Mouse (Mus musculus): Measurements from ENCODE around the gene Gemin7. TPM values are rescaled to one million over a fixed set of nuclear protein-coding genes. Genes with fewer than 3 reads are reported as not detected.

The Gemin7 gene
- polyA plus RNA-seq, 1 experiment from 2014 or later = 150 TPM

GRCm38 (mm10) chr7:19523757-19524419 lies 53.5 kb downstream of the Gemin7 start:
- WGBS = 2% methylated on average over 64 of the region's 64 CpGs
- peak overlapping the region; percentile 33 for H3K4me3 ChIP-seq (ENCODE audit: low read depth, low read length)
- H3K36me3 ChIP-seq (ENCODE audit: control insufficient read depth, insufficient read depth, low read length) = no peaks in the 10 kb centered on the region
- peak overlapping the region; percentile 50 for H3K9ac ChIP-seq (replicated peaks; ENCODE audit: low read depth, low read length)
- H3K9me3 ChIP-seq (ENCODE audit: control insufficient read depth, low read length) = no peaks in the 10 kb centered on the region
- H3K4me2 ChIP-seq (ENCODE audit: low read depth, low read length) = peak overlapping the region; percentile 68
- H3K4me1 ChIP-seq (ENCODE audit: control insufficient read depth, insufficient read depth, low read length) = peaks cover 18% of the 10 kb centered on the region
- ATAC-seq (ENCODE audit: low read depth) = peak; percentile 74
- no peak overlapping the region for H3K27ac ChIP-seq (ENCODE audit: low read depth, low read length)
- H3K27me3 ChIP-seq (ENCODE audit: control insufficient read depth, insufficient read depth, low read length) = peaks cover 55% of the 10 kb centered on the region

DNA sequence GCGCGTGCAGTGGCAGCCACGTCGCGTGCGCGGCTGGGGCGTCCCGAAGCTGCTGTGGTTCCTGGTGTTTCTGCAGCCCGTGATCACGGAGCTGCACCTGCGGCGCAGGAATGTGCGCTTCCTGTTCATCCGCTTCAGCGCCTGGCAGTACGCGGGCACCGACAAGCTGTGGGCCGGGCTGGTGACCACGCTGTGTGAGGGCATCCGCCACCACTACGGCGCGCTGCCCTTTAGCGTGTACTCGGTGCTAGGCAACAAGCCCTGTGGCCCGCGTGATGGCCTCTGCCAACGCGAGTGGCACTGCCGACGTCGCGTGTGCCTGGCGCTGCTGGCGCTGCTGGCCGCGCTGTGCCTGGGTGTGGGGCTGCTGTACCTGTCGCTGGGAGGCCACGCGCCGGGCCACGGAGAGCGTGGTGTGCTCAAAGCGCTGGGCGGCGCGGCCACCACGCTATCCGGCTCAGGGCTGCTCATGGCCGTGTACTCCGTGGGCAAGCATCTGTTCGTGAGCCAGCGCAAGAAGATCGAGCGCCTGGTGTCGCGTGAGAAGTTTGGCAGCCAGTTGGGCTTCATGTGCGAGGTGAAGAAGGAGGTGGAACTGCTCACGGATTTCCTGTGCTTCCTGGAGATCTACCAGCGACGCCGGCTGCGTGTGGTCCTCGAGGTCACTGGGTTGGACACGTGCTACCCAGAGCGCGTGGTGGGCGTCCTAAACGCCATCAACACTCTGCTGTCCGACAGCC lies 54.2 kb downstream of the Gemin7 start:
- peak overlapping the region; percentile 33; the same call in 1 of the 2 replicates for H3K4me3 ChIP-seq (ENCODE audit: low read depth, low read length)
- H3K4me2 ChIP-seq (ENCODE audit: low read depth, low read length) = peak overlapping the region; percentile 68
- H3K36me3 ChIP-seq (ENCODE audit: control insufficient read depth, insufficient read depth, low read length) = no peaks in the 10 kb centered on the region
- no peak overlapping the region for H3K27ac ChIP-seq (ENCODE audit: low read depth, low read length)
- H3K27me3 ChIP-seq (ENCODE audit: control insufficient read depth, insufficient read depth, low read length) = peaks cover 60% of the 10 kb centered on the region
- no peaks in the 10 kb centered on the region for H3K9me3 ChIP-seq (ENCODE audit: control insufficient read depth, low read length)
- peak overlapping the region; percentile 50; the same call in 1 of the 2 replicates for H3K9ac ChIP-seq (replicated peaks; ENCODE audit: low read depth, low read length)
- 12% methylated on average over 72 of the region's 72 CpGs for WGBS
- ATAC-seq (ENCODE audit: low read depth) = peak; percentile 4; the same call in 1 of the 2 replicates
- H3K4me1 ChIP-seq (ENCODE audit: control insufficient read depth, insufficient read depth, low read length) = peaks cover 18% of the 10 kb centered on the region

- peak overlapping the region; percentile 37 for H3K4me2 ChIP-seq (ENCODE audit: low read depth, low read length)
- peaks cover 57% of the 10 kb centered on the region for H3K27me3 ChIP-seq (ENCODE audit: control insufficient read depth, insufficient read depth, low read length)
- H3K36me3 ChIP-seq (ENCODE audit: control insufficient read depth, insufficient read depth, low read length) = no peaks in the 10 kb centered on the region
- H3K4me1 ChIP-seq (ENCODE audit: control insufficient read depth, insufficient read depth, low read length) = peaks cover 23% of the 10 kb centered on the region
- no peak for ATAC-seq (ENCODE audit: low read depth)
- H3K4me3 ChIP-seq (ENCODE audit: low read depth, low read length) = peak overlapping the region; percentile 17; the same call in 1 of the 2 replicates
- no peak overlapping the region for H3K27ac ChIP-seq (ENCODE audit: low read depth, low read length)
- WGBS = 6% methylated on average over 23 of the region's 23 CpGs
- H3K9me3 ChIP-seq (ENCODE audit: control insufficient read depth, low read length) = no peaks in the 10 kb centered on the region
- H3K9ac ChIP-seq (replicated peaks; ENCODE audit: low read depth, low read length) = peak overlapping the region; percentile 41
These were observed 57.4 kb downstream of the Gemin7 start for GRCm38 (mm10) chr7:19520032-19520431.

DNA sequence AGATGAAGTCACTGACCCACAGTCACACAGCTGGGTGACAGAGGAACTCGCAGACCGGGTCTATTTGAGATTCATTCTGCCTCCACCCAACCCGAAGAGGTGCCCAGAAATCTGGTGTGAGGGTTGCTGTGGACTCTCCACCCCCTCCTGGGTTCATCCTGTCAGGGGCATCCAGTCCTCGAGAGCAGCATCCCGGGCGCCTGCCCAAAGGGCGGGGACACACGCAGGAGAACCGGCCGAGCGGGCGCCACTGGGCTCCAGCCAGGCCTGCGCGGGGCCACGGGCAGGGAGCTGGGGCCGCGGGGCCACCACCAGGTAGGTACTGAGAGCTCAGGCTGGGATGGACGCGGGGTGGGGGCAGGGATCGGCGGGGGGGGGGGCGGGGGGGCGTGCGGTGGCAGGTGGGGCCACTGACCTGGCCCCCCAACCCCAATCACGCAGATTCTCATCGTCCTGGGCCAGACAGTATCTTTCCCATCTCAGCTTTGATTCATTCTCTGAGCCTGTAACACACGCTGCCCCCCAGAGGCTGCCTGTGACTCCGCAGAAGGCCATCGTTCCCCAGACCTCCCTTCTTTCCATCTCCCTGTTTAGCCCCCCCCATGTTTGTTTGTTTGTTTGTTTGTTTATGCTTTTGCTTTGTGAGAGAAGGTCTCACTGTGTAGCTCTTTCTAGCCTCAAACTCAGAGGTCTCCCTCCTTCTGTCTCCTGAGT lies 59.6 kb downstream of the Gemin7 start, which contains the start of gene Nkpd1:
Nkpd1 (plus strand) TSS at position 187 of the 714 bp plus-strand sequence.
- peak within 1 kb of the TSS; percentile 9; the same call in 1 of the 2 replicates for H3K4me3 ChIP-seq (ENCODE audit: low read depth, low read length)
- WGBS = 6% methylated on average over 19 of the region's 29 CpGs
- H3K27ac ChIP-seq (ENCODE audit: low read depth, low read length) = no peak within 1 kb of the TSS
- H3K36me3 ChIP-seq (ENCODE audit: control insufficient read depth, insufficient read depth, low read length) = no peaks in the 10 kb centered on the region
- H3K9me3 ChIP-seq (ENCODE audit: control insufficient read depth, low read length) = no peaks in the 10 kb centered on the region
- peak within 1 kb of the TSS; percentile 38; the same call in 1 of the 2 replicates for H3K4me2 ChIP-seq (ENCODE audit: low read depth, low read length)
- H3K27me3 ChIP-seq (ENCODE audit: control insufficient read depth, insufficient read depth, low read length) = peaks cover 38% of the 10 kb centered on the region
- peaks cover 7% of the 10 kb centered on the region; the same call in 1 of the 2 replicates for H3K4me1 ChIP-seq (ENCODE audit: control insufficient read depth, insufficient read depth, low read length)
- ATAC-seq (ENCODE audit: low read depth) = no peak
- peak within 1 kb of the TSS; percentile 52 for H3K9ac ChIP-seq (replicated peaks; ENCODE audit: low read depth, low read length)

Other genes with a start within 250 kb of the Gemin7 start
- 90.4 and 98.9 TPM in 2 replicates for gene Ercc1, start 232.8 kb downstream of the Gemin7 start, polyA plus RNA-seq (2014; fragmentation: Nextera tagmentation; extraction: Ambion mirVana)
- gene Cd3eap, start 218.1 kb downstream of the Gemin7 start, polyA plus RNA-seq (2014; fragmentation: Nextera tagmentation; extraction: Ambion mirVana) = 19.1 and 21.5 TPM in 2 replicates
- 1.4 and 1.7 TPM in 2 replicates for gene Ppp1r13l, start 217.8 kb downstream of the Gemin7 start, polyA plus RNA-seq (2014; fragmentation: Nextera tagmentation; extraction: Ambion mirVana)
- gene Ercc2, start 195.6 kb downstream of the Gemin7 start, polyA plus RNA-seq (2014; fragmentation: Nextera tagmentation; extraction: Ambion mirVana) = 11.4 TPM in 2 replicates
- 1.1 and 2.1 TPM in 2 replicates for gene Klc3, start 173.5 kb downstream of the Gemin7 start, polyA plus RNA-seq (2014; fragmentation: Nextera tagmentation; extraction: Ambion mirVana)
- 0.63 and 2.0 TPM in 2 replicates for gene Ckm, start 172.8 kb downstream of the Gemin7 start, polyA plus RNA-seq (2014; fragmentation: Nextera tagmentation; extraction: Ambion mirVana)
- 17.0 and 19.2 TPM in 2 replicates for gene Mark4, start 118.8 kb downstream of the Gemin7 start, polyA plus RNA-seq (2014; fragmentation: Nextera tagmentation; extraction: Ambion mirVana)
- 0.71 TPM in 2 replicates for gene Exoc3l2, start 114.3 kb downstream of the Gemin7 start, polyA plus RNA-seq (2014; fragmentation: Nextera tagmentation; extraction: Ambion mirVana)
- 2.8 and 3.2 TPM in 2 replicates for gene Bloc1s3, start 69.2 kb downstream of the Gemin7 start, polyA plus RNA-seq (2014; fragmentation: Nextera tagmentation; extraction: Ambion mirVana)
- 31.7 and 33.8 TPM in 2 replicates for gene Trappc6a, start 69.2 kb downstream of the Gemin7 start, polyA plus RNA-seq (2014; fragmentation: Nextera tagmentation; extraction: Ambion mirVana)
- gene Nkpd1, start 59.8 kb downstream of the Gemin7 start, polyA plus RNA-seq (2014; fragmentation: Nextera tagmentation; extraction: Ambion mirVana) = 0.52 and 1.2 TPM in 2 replicates
- gene Ppp1r37, start 14.5 kb downstream of the Gemin7 start, polyA plus RNA-seq (2014; fragmentation: Nextera tagmentation; extraction: Ambion mirVana) = 8.1 and 15.8 TPM in 2 replicates
- gene Zfp296, start 308 bp downstream of the Gemin7 start, polyA plus RNA-seq (2014; fragmentation: Nextera tagmentation; extraction: Ambion mirVana) = 0.13 and 0.27 TPM in 2 replicates
- gene Clasrp, start 26.9 kb upstream of the Gemin7 start, polyA plus RNA-seq (2014; fragmentation: Nextera tagmentation; extraction: Ambion mirVana) = 49.7 and 51.3 TPM in 2 replicates
- gene Relb, start 51.8 kb upstream of the Gemin7 start, polyA plus RNA-seq (2014; fragmentation: Nextera tagmentation; extraction: Ambion mirVana) = 6.6 and 7.3 TPM in 2 replicates
- 142 and 147 TPM in 2 replicates for gene Clptm1, start 87.4 kb upstream of the Gemin7 start, polyA plus RNA-seq (2014; fragmentation: Nextera tagmentation; extraction: Ambion mirVana)
- 1.4 TPM in 2 replicates for gene Apoc2, start 100.3 kb upstream of the Gemin7 start, polyA plus RNA-seq (2014; fragmentation: Nextera tagmentation; extraction: Ambion mirVana)
- gene Gm44805, start 103.8 kb upstream of the Gemin7 start, polyA plus RNA-seq (2014; fragmentation: Nextera tagmentation; extraction: Ambion mirVana) = not detected in 2 replicates
- gene Apoc4, start 103.9 kb upstream of the Gemin7 start, polyA plus RNA-seq (2014; fragmentation: Nextera tagmentation; extraction: Ambion mirVana) = 0.20 and 0.27 TPM in 2 replicates
- 3.0 and 3.2 TPM in 2 replicates for gene Apoc1, start 115.1 kb upstream of the Gemin7 start, polyA plus RNA-seq (2014; fragmentation: Nextera tagmentation; extraction: Ambion mirVana)
- gene Apoe, start 121.6 kb upstream of the Gemin7 start, polyA plus RNA-seq (2014; fragmentation: Nextera tagmentation; extraction: Ambion mirVana) = 310 and 558 TPM in 2 replicates
- 121 and 124 TPM in 2 replicates for gene Tomm40, start 137.8 kb upstream of the Gemin7 start, polyA plus RNA-seq (2014; fragmentation: Nextera tagmentation; extraction: Ambion mirVana)
- gene Nectin2, start 172.9 kb upstream of the Gemin7 start, polyA plus RNA-seq (2014; fragmentation: Nextera tagmentation; extraction: Ambion mirVana) = 44.7 and 47.4 TPM in 2 replicates
- gene Bcam, start 193.4 kb upstream of the Gemin7 start, polyA plus RNA-seq (2014; fragmentation: Nextera tagmentation; extraction: Ambion mirVana) = 9.3 and 16.0 TPM in 2 replicates
- gene Cblc, start 219.2 kb upstream of the Gemin7 start, polyA plus RNA-seq (2014; fragmentation: Nextera tagmentation; extraction: Ambion mirVana) = 0.54 TPM in 1 of 2 replicates, not detected in the other
- 0.24 and 1.2 TPM in 2 replicates for gene Bcl3, start 245.2 kb upstream of the Gemin7 start, polyA plus RNA-seq (2014; fragmentation: Nextera tagmentation; extraction: Ambion mirVana)